Mouse (Mus musculus): ENCODE results near the gene Hpn. TPM values are rescaled to one million over a fixed set of nuclear protein-coding genes. Genes with fewer than 3 reads are reported as not detected.
A peak's percentile ranks its signal among the peaks of the same experiment; 100 is the strongest.

The Hpn gene
- polyA plus RNA-seq (2015; fragmentation: Nextera tagmentation; extraction: Ambion mirVana), result 45.7 and 45.8 TPM in 2 replicates

GRCm38 (mm10) chr7:31115182-31115581 is at the start of gene Hpn:
TSS of gene Hpn (minus strand) at chr7:31115290.
- DNase-seq, result no peak
- no peaks in the 10 kb centered on the region for H3K36me3 ChIP-seq
- peak; percentile 71 for ATAC-seq (ENCODE audit: low read depth)
- H3K4me2 ChIP-seq, result peak within 1 kb of the TSS; percentile 43
- H3K9ac ChIP-seq, result peak within 1 kb of the TSS; percentile 43
- peak within 1 kb of the TSS; percentile 43 for H3K4me3 ChIP-seq (replicated peaks)
- no peaks in the 10 kb centered on the region for H3K9me3 ChIP-seq (replicated peaks)
- peaks cover 46% of the 10 kb centered on the region for H3K4me1 ChIP-seq (replicated peaks)
- 16% methylated on average over 15 of the region's 15 CpGs for WGBS (ENCODE audit: insufficient replicate concordance)
- no peaks in the 10 kb centered on the region for H3K27me3 ChIP-seq
- peak within 1 kb of the TSS; percentile 86 for H3K27ac ChIP-seq

DNA sequence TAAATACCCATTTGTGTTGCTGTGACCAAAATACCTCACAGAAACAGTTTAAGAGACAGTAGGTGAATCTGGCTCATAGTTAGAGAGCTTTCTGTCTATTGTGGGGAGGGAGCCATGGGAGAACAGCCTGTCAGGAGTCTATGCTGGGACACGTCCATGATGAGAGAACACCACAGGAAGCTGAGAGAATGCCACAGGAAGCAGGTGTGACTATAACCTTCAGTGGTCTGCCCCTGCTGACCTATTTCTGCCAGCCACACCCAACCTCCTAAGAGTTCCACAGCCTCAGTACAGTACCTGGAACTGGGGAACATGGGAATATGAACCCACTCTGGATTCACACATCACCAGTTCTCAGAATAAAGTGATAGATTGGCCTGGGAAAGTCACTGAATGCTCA is 49.7 kb upstream of the Hpn start:
- DNase-seq (no peak), ATAC-seq (ENCODE audit: low read depth) (no peak)
- H3K9me3 ChIP-seq (replicated peaks), result no peaks in the 10 kb centered on the region
- WGBS (ENCODE audit: insufficient replicate concordance), result 18% methylated on average over 1 of the region's 1 CpGs
- H3K27ac ChIP-seq, result no peak overlapping the region
- no peak overlapping the region for H3K4me3 ChIP-seq (replicated peaks)
- H3K4me2 ChIP-seq, result no peak overlapping the region
- no peaks in the 10 kb centered on the region for H3K36me3 ChIP-seq
- H3K27me3 ChIP-seq, result no peaks in the 10 kb centered on the region
- H3K9ac ChIP-seq, result no peak overlapping the region
- peaks cover 18% of the 10 kb centered on the region for H3K4me1 ChIP-seq (replicated peaks)

DNA sequence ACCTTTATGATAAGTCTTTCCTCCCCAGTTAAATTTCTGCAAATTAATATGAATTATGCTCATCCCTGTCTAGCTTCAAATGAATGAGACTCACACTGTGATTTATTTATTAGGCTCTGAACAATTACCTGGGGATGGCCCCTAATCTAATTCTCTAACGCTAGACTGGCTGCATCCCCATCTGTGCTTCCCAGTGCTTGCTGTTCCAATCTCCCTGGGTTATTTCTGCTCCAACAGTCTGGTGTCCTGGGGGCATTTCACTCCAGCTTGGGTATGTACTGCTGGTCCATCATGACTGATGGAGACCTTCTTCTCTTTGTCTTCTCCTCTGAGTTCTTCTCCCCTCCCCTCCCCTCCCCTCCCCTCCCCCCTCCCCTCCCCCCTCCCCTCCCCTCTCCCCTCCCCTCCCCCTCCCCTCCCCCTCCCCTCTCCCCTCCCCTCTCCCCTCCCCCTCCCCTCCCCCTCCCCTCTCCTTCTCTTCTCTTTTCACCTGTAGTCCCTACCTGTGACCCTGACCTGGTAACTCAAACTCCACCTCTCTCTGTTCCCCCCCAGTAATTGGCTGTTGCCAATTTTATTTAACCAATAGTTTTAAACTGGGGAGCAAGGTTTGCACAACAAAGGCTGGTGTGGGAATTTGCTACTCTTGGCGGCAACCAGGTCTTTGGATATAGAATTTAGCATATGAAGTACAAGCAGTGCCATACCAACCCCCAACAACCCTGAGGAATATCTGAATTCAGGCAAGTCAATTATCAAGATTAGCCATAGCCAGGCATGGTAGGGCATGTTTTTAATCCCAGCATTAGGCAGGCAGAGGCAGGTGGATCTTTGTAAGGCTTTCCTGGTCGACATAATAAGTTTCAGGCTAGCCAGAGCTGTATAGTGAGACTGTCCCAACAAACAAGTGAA is 48.8 kb upstream of the Hpn start:
- Histone ChIP-seq H3K27me3 (no peaks in the 10 kb centered on the region), H3K9me3 (replicated peaks) (no peaks in the 10 kb centered on the region), H3K4me2 (no peak overlapping the region), H3K27ac (no peak overlapping the region), H3K4me1 (replicated peaks) (peaks cover 18% of the 10 kb centered on the region), H3K9ac (no peak overlapping the region), H3K4me3 (replicated peaks) (no peak overlapping the region), H3K36me3 (no peaks in the 10 kb centered on the region)
- no peak for ATAC-seq (ENCODE audit: low read depth)
- no peak for DNase-seq
- WGBS (ENCODE audit: insufficient replicate concordance), result 65% methylated on average over 3 of the region's 3 CpGs

DNA sequence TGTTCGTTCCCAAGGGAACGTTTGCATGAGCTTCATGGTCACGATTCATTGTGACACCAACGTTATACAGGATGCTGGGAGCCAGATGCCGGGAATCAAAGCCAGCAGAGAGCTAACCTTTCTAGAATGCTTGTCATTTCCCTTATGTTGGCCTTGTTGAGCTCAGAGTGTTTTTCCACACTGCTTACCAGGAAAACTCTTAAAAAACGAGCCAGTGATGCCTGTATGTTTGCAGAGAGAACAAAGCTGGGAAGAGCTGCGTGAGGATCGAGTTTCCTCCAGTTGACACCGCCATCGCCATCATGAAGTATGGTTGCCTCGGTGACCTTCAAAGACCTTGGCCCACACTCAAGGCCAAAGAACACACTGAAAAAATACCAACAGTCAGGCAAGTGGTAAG is 47.2 kb upstream of the Hpn start:
- Histone ChIP-seq H3K27ac (no peak overlapping the region), H3K9ac (no peak overlapping the region), H3K4me3 (replicated peaks) (no peak overlapping the region), H3K36me3 (no peaks in the 10 kb centered on the region), H3K4me2 (no peak overlapping the region), H3K4me1 (replicated peaks) (peaks cover 18% of the 10 kb centered on the region), H3K27me3 (no peaks in the 10 kb centered on the region), H3K9me3 (replicated peaks) (no peaks in the 10 kb centered on the region)
- WGBS (ENCODE audit: insufficient replicate concordance), result 63% methylated on average over 11 of the region's 11 CpGs
- DNase-seq (no peak), ATAC-seq (ENCODE audit: low read depth) (no peak)

- ATAC-seq (ENCODE audit: low read depth) (no peak), DNase-seq (no peak)
- Histone ChIP-seq H3K27ac (no peak overlapping the region), H3K27me3 (no peaks in the 10 kb centered on the region), H3K9ac (no peak overlapping the region), H3K4me2 (no peak overlapping the region), H3K9me3 (replicated peaks) (no peaks in the 10 kb centered on the region), H3K4me3 (replicated peaks) (no peak overlapping the region), H3K36me3 (no peaks in the 10 kb centered on the region), H3K4me1 (replicated peaks) (peaks cover 18% of the 10 kb centered on the region)
- WGBS (ENCODE audit: insufficient replicate concordance), result 41% methylated on average over 3 of the region's 3 CpGs
Measured at GRCm38 (mm10) chr7:31161831-31162230, 46.7 kb upstream of the Hpn start.

GRCm38 (mm10) chr7:31161246-31161645 is 46.2 kb upstream of the Hpn start:
- Histone ChIP-seq H3K9ac (no peak overlapping the region), H3K9me3 (replicated peaks) (no peaks in the 10 kb centered on the region), H3K36me3 (no peaks in the 10 kb centered on the region), H3K4me1 (replicated peaks) (peaks cover 18% of the 10 kb centered on the region), H3K27me3 (no peaks in the 10 kb centered on the region), H3K4me2 (no peak overlapping the region), H3K27ac (no peak overlapping the region), H3K4me3 (replicated peaks) (no peak overlapping the region)
- DNase-seq (no peak), ATAC-seq (ENCODE audit: low read depth) (no peak)
- WGBS (ENCODE audit: insufficient replicate concordance), result 42% methylated on average over 3 of the region's 3 CpGs

GRCm38 (mm10) chr7:31160763-31161162 is 45.7 kb upstream of the Hpn start:
- Histone ChIP-seq H3K4me2 (no peak overlapping the region), H3K36me3 (no peaks in the 10 kb centered on the region), H3K4me3 (replicated peaks) (no peak overlapping the region), H3K9me3 (replicated peaks) (no peaks in the 10 kb centered on the region), H3K4me1 (replicated peaks) (peaks cover 18% of the 10 kb centered on the region), H3K9ac (no peak overlapping the region), H3K27ac (no peak overlapping the region), H3K27me3 (no peaks in the 10 kb centered on the region)
- DNase-seq, result no peak
- peak; percentile 42; the same call in 1 of the 2 replicates for ATAC-seq (ENCODE audit: low read depth)
- 11% methylated on average over 5 of the region's 5 CpGs for WGBS (ENCODE audit: insufficient replicate concordance)

DNA sequence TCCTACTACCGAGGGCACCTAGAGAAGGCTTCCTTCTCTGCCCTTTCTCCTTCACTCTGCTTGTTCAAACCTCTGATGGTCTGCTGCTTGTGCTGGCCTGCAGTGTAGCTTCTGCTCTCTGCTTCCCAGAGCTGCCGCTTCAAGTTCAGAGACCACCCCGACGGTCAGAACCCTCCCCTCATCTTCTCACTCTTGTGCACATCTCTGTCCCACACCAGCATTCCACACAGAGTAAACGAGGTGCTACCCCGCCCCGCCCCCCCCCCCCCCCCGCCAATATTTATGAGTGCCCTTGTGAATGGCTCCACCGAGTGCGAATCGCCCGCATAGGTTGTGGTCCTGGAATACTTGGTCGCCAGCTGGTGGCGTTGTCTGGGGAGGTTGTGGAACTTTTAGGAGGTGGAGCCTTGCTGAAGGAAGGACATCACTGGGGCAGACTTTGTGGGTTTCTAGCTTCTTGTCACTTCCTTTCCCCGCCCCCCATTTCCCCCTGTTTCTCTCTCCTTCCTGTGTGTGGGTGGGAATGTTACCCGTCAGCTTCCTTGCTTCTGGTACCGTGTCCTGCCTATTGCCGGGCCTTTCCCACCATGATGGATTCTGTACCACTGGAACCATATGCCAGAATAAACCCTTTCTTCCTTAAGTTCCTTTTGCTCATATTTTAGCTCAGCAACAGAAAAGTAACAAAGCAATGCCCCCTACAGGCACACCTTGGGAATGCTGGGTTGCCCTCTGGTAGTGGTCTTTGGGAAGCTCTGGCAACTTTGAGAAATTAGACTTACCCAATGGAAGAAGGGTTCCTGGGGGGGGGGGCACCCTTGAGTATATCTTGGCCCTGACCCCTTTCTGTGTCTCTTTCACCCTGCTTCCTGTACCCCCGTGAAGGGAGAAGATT is 41.2 kb upstream of the Hpn start:
- peaks cover 27% of the 10 kb centered on the region for H3K4me1 ChIP-seq (replicated peaks)
- no peaks in the 10 kb centered on the region for H3K36me3 ChIP-seq
- peak; percentile 28; the same call in 1 of the 2 replicates for ATAC-seq (ENCODE audit: low read depth)
- H3K4me3 ChIP-seq (replicated peaks), result peak overlapping the region; percentile 10; the same call in 1 of the 2 replicates
- no peaks in the 10 kb centered on the region for H3K9me3 ChIP-seq (replicated peaks)
- DNase-seq, result no peak
- no peaks in the 10 kb centered on the region for H3K27me3 ChIP-seq
- peak overlapping the region; percentile 58 for H3K27ac ChIP-seq
- H3K9ac ChIP-seq, result no peak overlapping the region
- WGBS (ENCODE audit: insufficient replicate concordance), result 10% methylated on average over 18 of the region's 19 CpGs
- peak overlapping the region; percentile 39 for H3K4me2 ChIP-seq

GRCm38 (mm10) chr7:31155296-31156033 is 40.4 kb upstream of the Hpn start, which contains the start of gene Gramd1a:
TSS of gene Gramd1a (minus strand) at chr7:31155896.
- WGBS (ENCODE audit: insufficient replicate concordance), result 51% methylated on average over 5 of the region's 5 CpGs
- H3K4me1 ChIP-seq (replicated peaks), result peaks cover 24% of the 10 kb centered on the region
- peak within 1 kb of the TSS; percentile 39 for H3K4me2 ChIP-seq
- no peaks in the 10 kb centered on the region for H3K36me3 ChIP-seq
- no peak for DNase-seq
- H3K27ac ChIP-seq, result peak within 1 kb of the TSS; percentile 58
- ATAC-seq (ENCODE audit: low read depth), result no peak; the same call in 1 of the 2 replicates
- no peaks in the 10 kb centered on the region for H3K9me3 ChIP-seq (replicated peaks)
- no peak within 1 kb of the TSS for H3K9ac ChIP-seq
- no peaks in the 10 kb centered on the region for H3K27me3 ChIP-seq
- H3K4me3 ChIP-seq (replicated peaks), result peak within 1 kb of the TSS; percentile 10; the same call in 1 of the 2 replicates

DNA sequence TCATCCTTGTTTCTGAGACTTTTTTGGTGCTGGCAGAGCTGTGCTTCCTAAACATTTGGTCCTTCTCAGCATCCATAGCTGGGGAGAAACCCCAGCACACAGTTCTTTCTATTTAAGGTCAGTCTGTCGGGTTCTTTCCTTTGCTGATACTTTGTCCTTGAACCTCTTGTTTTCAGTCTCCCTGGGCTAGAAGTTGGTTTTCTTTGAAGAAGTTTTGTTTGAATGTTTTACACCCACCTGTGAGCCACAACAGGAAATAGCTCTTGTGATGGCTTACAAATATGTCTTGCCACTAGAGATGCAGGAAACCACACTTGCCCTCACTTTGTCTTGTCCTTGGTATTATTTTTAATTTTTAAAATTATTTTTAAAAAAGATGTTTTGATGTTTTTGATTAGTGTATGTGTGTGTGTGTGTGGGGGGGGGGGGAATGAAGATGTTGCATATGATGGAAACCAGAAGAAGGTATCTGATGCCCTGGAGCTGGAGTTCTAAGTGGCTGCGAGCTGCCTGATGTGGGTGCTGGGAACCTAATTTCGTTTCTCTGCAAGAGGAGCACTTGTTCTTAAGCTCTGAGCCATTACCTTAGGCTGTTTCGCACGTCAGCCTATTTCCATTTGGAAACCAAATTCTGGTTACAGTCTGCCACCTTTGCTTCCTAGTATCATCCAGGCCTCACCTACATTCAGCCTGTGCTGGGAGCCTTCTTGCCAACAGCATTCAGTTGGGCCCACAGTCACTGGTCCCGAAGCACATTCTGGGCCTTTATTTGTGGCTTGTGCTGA is 38.6 kb upstream of the Hpn start:
- ATAC-seq (ENCODE audit: low read depth) (no peak), DNase-seq (no peak)
- Histone ChIP-seq H3K27me3 (no peaks in the 10 kb centered on the region), H3K9me3 (replicated peaks) (no peaks in the 10 kb centered on the region), H3K36me3 (no peaks in the 10 kb centered on the region), H3K4me2 (no peak overlapping the region), H3K27ac (no peak overlapping the region), H3K9ac (no peak overlapping the region), H3K4me3 (replicated peaks) (no peak overlapping the region), H3K4me1 (replicated peaks) (peaks cover 39% of the 10 kb centered on the region)
- WGBS (ENCODE audit: insufficient replicate concordance), result 65% methylated on average over 6 of the region's 6 CpGs
